Mouse (Mus musculus) liver, adult 2 months (tissue): ENCODE results near the gene Liph.

ENCODE experiments used
- CTCF ChIP-seq: fragments of 200-500 bp; IDR thresholded peaks from 2 replicates; pipeline ENCODE4 v1.5.1; 2011; ENCODE audit warnings: low read depth, low read length, control low read depth
- POLR2A ChIP-seq: fragments of 200-500 bp; IDR thresholded peaks from 2 replicates; pipeline ENCODE4 v1.6.1; 2011; ENCODE audit warnings: low read length, control low read depth; ENCODE audit not compliant: insufficient read depth; ENCODE audit errors: extremely low read depth

- TF ChIP-seq POLR2A (no peak), CTCF (no peak)
Measured at GRCm38 (mm10) chr16:22038554-22038953, 43.1 kb upstream of the Liph start.
